Mouse (Mus musculus) forebrain, postnatal 0 days (tissue): ENCODE data around the gene Gipc1. TPM values are rescaled to one million over a fixed set of nuclear protein-coding genes. Genes with fewer than 3 reads are reported as not detected.

Experiments
- ATAC-seq: fragments of 200-750 bp; cut with Nextera tagmentation; 2 replicates; pipeline ENCODE4 v1.8.0; 2017; ENCODE audit warnings: mild to moderate bottlenecking, moderate library complexity
- DNase-seq: peaks from one replicate; pipeline ENCODE4 v3.0.0-alpha.2; 2015
- H3K27ac ChIP-seq: fragments of 300-500 bp; sonication (generic); 2 replicates; pipeline ENCODE4 v1.5.1; 2014; ENCODE audit warnings: low read depth, mild to moderate bottlenecking, antibody characterized with exemption, low read length, moderate library complexity, mixed read lengths
- H3K27me3 ChIP-seq: fragments of 300-500 bp; sonication (generic); 2 replicates; pipeline ENCODE4 v1.6.1; 2014; ENCODE audit warnings: mild to moderate bottlenecking, low read length, mixed read lengths; ENCODE audit not compliant: insufficient read depth
- H3K36me3 ChIP-seq: fragments of 300-500 bp; sonication (generic); 2 replicates; pipeline ENCODE4 v1.6.1; 2014; ENCODE audit warnings: mild to moderate bottlenecking, moderate library complexity; ENCODE audit not compliant: insufficient read depth
- H3K4me1 ChIP-seq: fragments of 300-500 bp; sonication (generic); 2 replicates; pipeline ENCODE4 v1.6.1; 2014; ENCODE audit warnings: antibody characterized with exemption; ENCODE audit not compliant: insufficient read depth
- H3K4me2 ChIP-seq: fragments of 300-500 bp; sonication (generic); 2 replicates; pipeline ENCODE4 v1.6.1; 2014; ENCODE audit warnings: low read depth, mild to moderate bottlenecking, moderate library complexity
- H3K4me3 ChIP-seq: fragments of 300-500 bp; sonication (generic); 2 replicates; pipeline ENCODE4 v1.5.1; 2014; ENCODE audit warnings: low read depth, low read length, mixed read lengths
- H3K9ac ChIP-seq: fragments of 300-500 bp; sonication (generic); 2 replicates; pipeline ENCODE4 v1.6.1; 2014; ENCODE audit warnings: mild to moderate bottlenecking
- H3K9me3 ChIP-seq: fragments of 300-500 bp; sonication (generic); 2 replicates; pipeline ENCODE4 v1.6.1; 2016; ENCODE audit warnings: low read length
- CTCF ChIP-seq: sonication (generic); IDR thresholded peaks from 2 replicates; pipeline ENCODE4 v1.5.1; 2016; ENCODE audit warnings: antibody characterized with exemption, control low read depth, low read depth
- WGBS: fragments of 180-500 bp; shearing (Covaris S2); extraction: QIAGEN DNeasy Blood & Tissue Kit; methylation state at CpG from one replicate; pipeline ENCODE4 v1.1.7; 2014; 5-methylcytosine and 5-hydroxymethylcytosine counted together
- polyA plus RNA-seq: library from polyadenylated mRNA; unstranded; fragments of >200 nt; fragmentation: Nextera tagmentation; extraction: Ambion mirVana; gene quantifications from 2 replicates; pipeline ENCODE4 v1.2.1, GENCODE M21; 2015
- total RNA-seq: library from RNA; depleted of rRNA; stranded (reverse); fragments of >200 nt; gene quantifications from 2 replicates; pipeline ENCODE4 v1.2.3, GENCODE M21; 2014; rRNA removed

Gene Gipc1
- total and polyA plus RNA-seq, 2 experiments from 2014 or later = 77.8 to 135 TPM

- DNase-seq (no peak), ATAC-seq (no peak)
- Histone ChIP-seq H3K27me3 (no peaks in the 10 kb centered on the region), H3K36me3 (no peaks in the 10 kb centered on the region), H3K9me3 (no peaks in the 10 kb centered on the region), H3K4me2 (no peak overlapping the region), H3K27ac (no peak overlapping the region), H3K4me1 (peaks cover 14% of the 10 kb centered on the region), H3K4me3 (no peak overlapping the region), H3K9ac (no peak overlapping the region)
- WGBS = 76% methylated on average over 9 of the region's 9 CpGs
- no peak for TF ChIP-seq CTCF
These were observed 48.1 kb downstream of the Gipc1 start for GRCm38 (mm10) chr8:83700423-83701085.

DNA sequence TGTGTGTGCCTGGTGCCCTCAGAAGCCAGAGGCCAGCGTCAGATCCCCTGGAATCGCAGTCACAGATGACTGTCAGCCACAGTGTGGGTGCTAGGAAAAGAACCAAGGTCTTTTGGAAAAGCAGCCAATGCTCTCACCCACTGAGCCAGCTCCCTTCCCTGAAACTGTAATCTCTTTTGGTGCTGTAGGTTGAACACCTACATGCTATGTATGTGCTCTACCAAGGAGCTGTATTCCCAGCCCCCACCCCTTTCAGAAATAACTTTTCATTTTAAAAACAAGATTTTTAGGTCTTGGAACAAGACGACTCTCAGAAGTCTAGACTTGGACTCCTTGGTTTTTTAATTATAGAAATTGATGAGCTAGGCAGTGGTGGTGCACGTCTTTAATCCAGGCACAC is 50.9 kb downstream of the Gipc1 start:
- 82% methylated on average over 4 of the region's 4 CpGs for WGBS
- no peak for TF ChIP-seq CTCF
- H3K4me2 ChIP-seq = no peak overlapping the region
- no peak overlapping the region for H3K27ac ChIP-seq
- no peaks in the 10 kb centered on the region for H3K9me3 ChIP-seq
- peaks cover 3% of the 10 kb centered on the region; the same call in 1 of the 2 replicates for H3K4me1 ChIP-seq
- no peak for ATAC-seq
- H3K4me3 ChIP-seq = no peak overlapping the region
- DNase-seq = no peak
- H3K36me3 ChIP-seq = no peaks in the 10 kb centered on the region
- H3K27me3 ChIP-seq = no peaks in the 10 kb centered on the region
- H3K9ac ChIP-seq = no peak overlapping the region

DNA sequence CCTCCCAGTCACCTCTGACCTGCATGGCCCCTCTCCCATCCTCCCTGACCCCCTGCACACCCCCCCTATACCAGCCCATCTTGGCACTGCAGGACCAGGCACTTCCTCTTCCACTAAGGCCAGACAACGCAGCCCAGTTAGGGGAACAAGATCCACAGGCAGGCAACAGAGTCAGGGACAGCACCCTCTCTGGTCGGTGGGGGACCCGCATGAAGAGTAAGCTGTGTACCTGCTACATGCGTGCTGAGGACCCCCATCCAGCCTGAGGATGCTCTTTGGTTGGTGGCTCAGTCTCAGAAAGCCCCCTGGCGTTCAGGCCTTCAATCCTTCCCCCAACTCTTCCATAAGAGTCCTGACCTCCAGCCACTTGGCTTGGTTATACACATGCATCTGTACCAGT is 53.9 kb downstream of the Gipc1 start:
- WGBS = 72% methylated on average over 5 of the region's 5 CpGs
- H3K9ac ChIP-seq = no peak overlapping the region
- H3K36me3 ChIP-seq = no peaks in the 10 kb centered on the region
- H3K4me3 ChIP-seq = no peak overlapping the region
- no peak for TF ChIP-seq CTCF
- no peaks in the 10 kb centered on the region for H3K27me3 ChIP-seq
- no peak for DNase-seq
- no peaks in the 10 kb centered on the region for H3K9me3 ChIP-seq
- no peak for ATAC-seq
- H3K4me1 ChIP-seq = no peaks in the 10 kb centered on the region
- H3K27ac ChIP-seq = no peak overlapping the region
- no peak overlapping the region for H3K4me2 ChIP-seq

GRCm38 (mm10) chr8:83707554-83707953 is 55.1 kb downstream of the Gipc1 start:
- Histone ChIP-seq H3K4me1 (no peaks in the 10 kb centered on the region), H3K4me2 (no peak overlapping the region), H3K9ac (no peak overlapping the region), H3K27me3 (no peaks in the 10 kb centered on the region), H3K27ac (no peak overlapping the region), H3K36me3 (no peaks in the 10 kb centered on the region), H3K4me3 (no peak overlapping the region), H3K9me3 (no peaks in the 10 kb centered on the region)
- TF ChIP-seq CTCF = no peak
- no peak for DNase-seq
- no peak for ATAC-seq
- WGBS = 78% methylated on average over 8 of the region's 8 CpGs

Other genes starting within 250 kb of the Gipc1 start
- gene Scoc, start 194.3 kb upstream of the Gipc1 start, total RNA-seq = 404 and 447 TPM in 2 replicates
- gene Scoc, start 194.3 kb upstream of the Gipc1 start, polyA plus RNA-seq = 418 and 475 TPM in 2 replicates
- gene Olfr370, start 116.9 kb upstream of the Gipc1 start, total RNA-seq = not detected in 2 replicates
- gene Olfr370, start 116.9 kb upstream of the Gipc1 start, polyA plus RNA-seq = 0.04 TPM in 1 of 2 replicates, not detected in the other
- gene Ndufb7, start 86.0 kb upstream of the Gipc1 start, total RNA-seq = 155 and 262 TPM in 2 replicates
- gene Ndufb7, start 86.0 kb upstream of the Gipc1 start, polyA plus RNA-seq = 392 and 492 TPM in 2 replicates
- 762 and 857 TPM in 2 replicates for gene Tecr, start 44.7 kb upstream of the Gipc1 start, total RNA-seq
- 1,089 and 1,117 TPM in 2 replicates for gene Tecr, start 44.7 kb upstream of the Gipc1 start, polyA plus RNA-seq
- gene Dnajb1, start 44.5 kb upstream of the Gipc1 start, total RNA-seq = 41.2 and 46.6 TPM in 2 replicates
- gene Dnajb1, start 44.5 kb upstream of the Gipc1 start, polyA plus RNA-seq = 40.7 and 65.1 TPM in 2 replicates
- 0.46 and 0.57 TPM in 2 replicates for gene Ptger1, start 14.0 kb downstream of the Gipc1 start, total RNA-seq
- 0.20 and 0.27 TPM in 2 replicates for gene Ptger1, start 14.0 kb downstream of the Gipc1 start, polyA plus RNA-seq
- gene Pkn1, start 46.5 kb downstream of the Gipc1 start, total RNA-seq = 70.8 and 72.6 TPM in 2 replicates
- gene Pkn1, start 46.5 kb downstream of the Gipc1 start, polyA plus RNA-seq = 18.5 and 25.2 TPM in 2 replicates
- 54.1 and 58.4 TPM in 2 replicates for gene Ddx39, start 62.5 kb downstream of the Gipc1 start, total RNA-seq
- gene Ddx39, start 62.5 kb downstream of the Gipc1 start, polyA plus RNA-seq = 76.3 and 79.5 TPM in 2 replicates
- gene Adgre5, start 88.6 kb downstream of the Gipc1 start, total RNA-seq = 9.2 and 9.9 TPM in 2 replicates
- 6.7 and 9.2 TPM in 2 replicates for gene Adgre5, start 88.6 kb downstream of the Gipc1 start, polyA plus RNA-seq
- 248 and 259 TPM in 2 replicates for gene Adgrl1, start 247.4 kb downstream of the Gipc1 start, total RNA-seq
- gene Adgrl1, start 247.4 kb downstream of the Gipc1 start, polyA plus RNA-seq = 38.5 and 56.5 TPM in 2 replicates